Mouse (Mus musculus) c-Kit-positive CD71-negative TER-119-negative erythroid progenitor cells, embryonic 14.5 days (primary cell): ENCODE measurements around the gene Fam78a.
"Not testable (repeated sequence)": the region's sequence is repeated elsewhere in the genome, so short reads cannot be mapped to it uniquely, and the experiment has no call there.

ENCODE experiments used
- DNase-seq: peaks from one replicate; pipeline ENCODE4 v3.0.0-alpha.2; 2013; ENCODE audit warnings: low read depth

Gene Fam78a

GRCm38 (mm10) chr2:32043836-32044235 is 40.8 kb downstream of the Fam78a start:
- DNase-seq = no peak

- DNase-seq = no peak
Measured at GRCm38 (mm10) chr2:32041087-32041486, 43.6 kb downstream of the Fam78a start.

- DNase-seq = not testable (repeated sequence)
Measured at GRCm38 (mm10) chr2:32040646-32041045, 44.0 kb downstream of the Fam78a start.

GRCm38 (mm10) chr2:32038661-32039081 is 46.0 kb downstream of the Fam78a start:
- DNase-seq = no peak

GRCm38 (mm10) chr2:32037279-32037858 is 47.3 kb downstream of the Fam78a start:
- no peak for DNase-seq

GRCm38 (mm10) chr2:32034206-32034605 is 50.5 kb downstream of the Fam78a start:
- no peak for DNase-seq

- DNase-seq = no peak
Measured at GRCm38 (mm10) chr2:32033436-32033835, 51.2 kb downstream of the Fam78a start.

- no peak for DNase-seq
Measured at GRCm38 (mm10) chr2:32029636-32030035, 55.0 kb downstream of the Fam78a start.

GRCm38 (mm10) chr2:32024372-32024771 is 60.3 kb downstream of the Fam78a start:
- DNase-seq = no peak

GRCm38 (mm10) chr2:32020229-32020628 is 64.4 kb downstream of the Fam78a start:
- DNase-seq = no peak

GRCm38 (mm10) chr2:32019704-32020103 is 65.0 kb downstream of the Fam78a start:
- no peak for DNase-seq

- no peak for DNase-seq
Measured at GRCm38 (mm10) chr2:32008716-32009115, 75.9 kb downstream of the Fam78a start.

GRCm38 (mm10) chr2:32008311-32008710 is 76.3 kb downstream of the Fam78a start:
- DNase-seq = no peak
